Mouse (Mus musculus) C2C12 (cell line): ENCODE measurements at regions not wholly inside any gene's neighbourhood (a gene's known extent, or its start where the extent isn't known, plus 50 kb on each side); places are given as distances from the start of the nearest gene placed in this dataset.

Source experiments
- CEBPB ChIP-seq: IDR thresholded peaks from one replicate; pipeline ENCODE4 v1.6.1; 2011; ENCODE audit warnings: low read depth, mild to moderate bottlenecking, control low read depth, moderate library complexity
- CTCF ChIP-seq: IDR thresholded peaks from one replicate; pipeline ENCODE4 v1.5.1; 2011; ENCODE audit not compliant: control insufficient read depth, insufficient read depth, insufficient read length
- FOSL1 ChIP-seq: IDR thresholded peaks from one replicate; pipeline ENCODE4 v1.8.0; 2011; ENCODE audit warnings: mild to moderate bottlenecking, low read length; ENCODE audit not compliant: poor library complexity, insufficient read depth, severe bottlenecking
- MAX ChIP-seq: IDR thresholded peaks from one replicate; pipeline ENCODE4 v1.6.1; 2011; ENCODE audit warnings: mild to moderate bottlenecking, control low read depth
- MYOD1 ChIP-seq: IDR thresholded peaks from one replicate; pipeline ENCODE4 v1.6.1; 2011; ENCODE audit warnings: low read depth; ENCODE audit not compliant: control insufficient read depth, insufficient read length
- MYOG ChIP-seq: IDR thresholded peaks from one replicate; pipeline ENCODE4 v1.6.1; 2011; ENCODE audit not compliant: control insufficient read depth, insufficient read length; ENCODE audit errors: extremely low read depth
- USF1 ChIP-seq: IDR thresholded peaks from one replicate; pipeline ENCODE4 v1.6.1; 2011; ENCODE audit warnings: low read depth, mild to moderate bottlenecking, control low read depth, moderate library complexity

GRCm38 (mm10) chr17:10031033-10031432, 288.6 kb downstream of the Qk start:
- TF ChIP-seq CTCF, result no peak
- TF ChIP-seq MYOD1, result no peak
- TF ChIP-seq USF1, result no peak
- TF ChIP-seq MAX, result no peak
- TF ChIP-seq MYOG, result no peak
- no peak for TF ChIP-seq FOSL1
- no peak for TF ChIP-seq CEBPB
